Mouse (Mus musculus) liver, adult 2 months (tissue): ENCODE measurements around the gene Grtp1.

Experiments used
- CTCF ChIP-seq: fragments of 200-500 bp; IDR thresholded peaks from 2 replicates; pipeline ENCODE4 v1.5.1; 2011; ENCODE audit warnings: low read depth, low read length, control low read depth
- POLR2A ChIP-seq: fragments of 200-500 bp; IDR thresholded peaks from 2 replicates; pipeline ENCODE4 v1.6.1; 2011; ENCODE audit warnings: low read length, control low read depth; ENCODE audit not compliant: insufficient read depth; ENCODE audit errors: extremely low read depth

- TF ChIP-seq CTCF = no peak
- TF ChIP-seq POLR2A = no peak
Observed at GRCm38 (mm10) chr8:13190235-13190634, 10.2 kb downstream of the Grtp1 start.
